Mouse (Mus musculus) urinary bladder, adult 18-20 months (tissue): ENCODE data around the gene Araf.
"Not testable (repeated sequence)": the region's sequence is repeated elsewhere in the genome, so short reads cannot be mapped to it uniquely, and the experiment has no call there.

ENCODE experiments used
- DNase-seq, 2 experiments: peaks; one replicate each; pipeline ENCODE4 v3.0.0; 2022; ENCODE audit warnings: low spot score in 2 of 2, mixed read lengths in 2 of 2

The Araf gene

GRCm38 (mm10) chrX:20797681-20798080 is at the start of gene Araf:
TSS of gene Araf (plus strand) at chrX:20797814.
- no peak for DNase-seq

GRCm38 (mm10) chrX:20748829-20749228 is 48.8 kb upstream of the Araf start:
- DNase-seq, result no peak

GRCm38 (mm10) chrX:20761201-20761600 is 36.4 kb upstream of the Araf start:
- no peak for DNase-seq

- DNase-seq, result peak; percentile 62 to 63
These were observed 26.8 kb upstream of the Araf start for GRCm38 (mm10) chrX:20770697-20771381.

- no peak for DNase-seq
These were observed 25.9 kb upstream of the Araf start for GRCm38 (mm10) chrX:20771666-20772065.

GRCm38 (mm10) chrX:20775271-20776016 is 22.2 kb upstream of the Araf start:
- no peak for DNase-seq

- DNase-seq, result no peak
These were observed 20.0 kb upstream of the Araf start for GRCm38 (mm10) chrX:20777619-20778018.

- DNase-seq, result no peak
These were observed 10.3 kb upstream of the Araf start for GRCm38 (mm10) chrX:20787309-20787708.

- no peak for DNase-seq
These were observed 5.2 kb upstream of the Araf start for GRCm38 (mm10) chrX:20792417-20792816.

- no peak for DNase-seq
These were observed 4.4 kb upstream of the Araf start for GRCm38 (mm10) chrX:20793230-20793629.

- DNase-seq, result no peak
These were observed 3.4 kb upstream of the Araf start for GRCm38 (mm10) chrX:20794229-20794628.

GRCm38 (mm10) chrX:20798141-20798796 is 655 bp downstream of the Araf start:
- peak; percentile 1 to 41 for DNase-seq

- DNase-seq, result no peak
These were observed 1.2 kb downstream of the Araf start for GRCm38 (mm10) chrX:20798797-20799147.

GRCm38 (mm10) chrX:20801456-20801855 is 3.8 kb downstream of the Araf start:
- DNase-seq, result no peak

GRCm38 (mm10) chrX:20804301-20804700 is 6.7 kb downstream of the Araf start:
- DNase-seq, result not testable (repeated sequence)

GRCm38 (mm10) chrX:20806295-20806694 is 8.7 kb downstream of the Araf start:
- DNase-seq, result no peak

- no peak for DNase-seq
These were observed 19.4 kb downstream of the Araf start for GRCm38 (mm10) chrX:20816974-20817373.

- peak; percentile 40 to 64 for DNase-seq
These were observed 21.6 kb downstream of the Araf start for GRCm38 (mm10) chrX:20819204-20819628.

- peak; percentile 17 to 22 for DNase-seq
These were observed 22.3 kb downstream of the Araf start for GRCm38 (mm10) chrX:20819708-20820426.

GRCm38 (mm10) chrX:20828934-20829333 is 31.3 kb downstream of the Araf start:
- peak in 1 of 2 experiments; percentile 5 for DNase-seq

GRCm38 (mm10) chrX:20847232-20847631 is 49.6 kb downstream of the Araf start:
- no peak for DNase-seq

- no peak for DNase-seq
These were observed 50.2 kb downstream of the Araf start for GRCm38 (mm10) chrX:20847816-20848215.
